Mouse (Mus musculus) heart, adult 2 months (tissue): Measurements from ENCODE around the gene Ccdc97.

ENCODE experiments used
- CTCF ChIP-seq: fragments of 200-600 bp; IDR thresholded peaks from 2 replicates; pipeline ENCODE4 v1.8.1; 2022; ENCODE audit warnings: antibody characterized with exemption, mild to moderate bottlenecking, moderate library complexity
- POLR2A ChIP-seq: fragments of 200-500 bp; IDR thresholded peaks from 2 replicates; pipeline ENCODE4 v1.6.1; 2011; ENCODE audit warnings: mild to moderate bottlenecking, low read depth, low read length, control low read depth; ENCODE audit not compliant: insufficient read depth

DNA sequence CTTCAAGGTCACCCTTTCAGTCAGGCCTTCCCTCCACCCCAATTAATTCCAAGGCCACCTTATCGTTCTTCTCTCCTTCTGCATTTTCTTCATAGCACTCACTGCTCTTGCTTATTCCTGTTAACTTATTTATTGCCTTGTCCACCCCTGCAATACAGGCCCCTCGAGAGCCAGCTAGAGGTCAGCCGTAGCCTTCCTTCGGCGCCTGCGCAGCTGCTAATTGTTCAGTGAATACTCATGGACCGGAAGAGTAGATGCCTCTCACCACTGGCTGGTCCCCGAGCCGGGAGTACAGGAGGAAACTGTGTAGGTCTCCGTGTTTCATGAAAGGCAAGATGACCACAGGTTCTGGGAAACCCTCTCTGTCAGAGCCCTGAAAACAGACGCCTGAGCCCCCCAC lies 44.8 kb upstream of the Ccdc97 start:
- TF ChIP-seq POLR2A, result no peak
- no peak for TF ChIP-seq CTCF
